Mouse (Mus musculus): ENCODE measurements around the gene Cdc14a.

GRCm38 (mm10) chr3:116355026-116355788 is 68.6 kb downstream of the Cdc14a start:
- no peak for TF ChIP-seq POLR2A (IDR thresholded peaks at IDR 0.05; ENCODE audit: low read depth, low read length)
- TF ChIP-seq CTCF (IDR thresholded peaks at IDR 0.05; ENCODE audit: extremely low read depth, insufficient read depth, insufficient read length, insufficient replicate concordance), result no peak
